Mouse (Mus musculus): Measurements from ENCODE around the gene Gdnf. TPM values are rescaled to one million over a fixed set of nuclear protein-coding genes. Genes with fewer than 3 reads are reported as not detected.

The Gdnf gene
- total RNA-seq (2021): under 1 TPM; 0.32 to 0.49 TPM

DNA sequence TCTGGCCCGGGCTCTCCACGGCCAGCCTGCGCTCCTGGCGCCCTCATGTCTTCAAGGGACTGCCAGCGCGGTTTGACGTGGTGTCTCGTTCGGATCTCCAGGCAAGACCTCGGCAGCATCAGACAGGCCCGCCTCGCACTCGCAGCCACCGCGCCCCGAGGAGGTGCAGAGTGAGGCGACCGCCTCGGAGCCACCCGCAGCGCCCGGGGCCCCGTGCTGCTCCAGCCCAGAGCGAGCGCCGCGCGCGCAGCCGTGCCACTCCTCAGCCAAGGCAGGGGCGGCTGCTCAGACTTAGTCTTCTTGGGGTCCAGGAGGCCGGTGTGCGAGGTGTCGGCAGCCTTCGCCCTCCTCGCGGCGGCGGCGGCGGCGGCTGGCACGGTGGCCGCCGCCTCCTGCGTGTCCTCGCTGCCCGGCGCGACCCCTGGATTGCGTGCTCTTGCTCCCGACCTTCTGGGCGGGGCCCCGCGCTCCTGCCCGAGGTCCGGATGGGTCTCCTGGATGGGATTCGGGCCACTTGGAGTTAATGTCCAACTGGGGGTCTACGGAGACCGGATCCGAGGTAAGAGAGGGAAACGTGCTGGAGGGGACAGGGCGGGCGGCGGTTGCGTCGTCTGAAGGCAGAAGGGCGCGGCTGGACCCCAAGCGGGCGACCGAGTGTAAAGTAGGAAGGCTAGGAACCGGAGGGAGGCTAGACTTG, at the start of gene Gdnf:
Gene Gdnf (plus strand): TSS at position 291 of the 697 bp plus-strand sequence.
- DNase-seq (ENCODE audit: extremely low spot score in 1 of 2, low spot score in 2 of 2): peak in 1 of 2 experiments; percentile 20
- intact Hi-C loops (cut with DNase I): no loop called here

DNA sequence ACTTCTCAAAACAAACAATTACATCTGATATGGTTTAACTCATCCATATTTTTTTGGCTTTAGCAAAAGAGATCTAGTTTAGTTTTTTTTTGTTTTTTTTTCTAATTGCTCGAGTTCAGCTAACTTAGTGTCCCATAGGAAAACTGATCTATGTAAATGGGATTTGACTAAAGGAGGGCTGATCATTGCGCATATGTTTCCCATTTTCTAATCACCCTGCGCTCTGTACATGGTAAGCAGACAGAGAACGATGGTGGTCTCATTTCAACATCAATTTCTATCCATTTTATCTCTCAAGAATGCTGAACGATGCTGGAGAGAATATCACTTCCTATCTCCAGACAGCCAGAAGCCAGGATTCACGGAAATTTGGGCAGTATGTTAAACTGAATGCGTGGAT, 43.5 kb upstream of the Gdnf start:
- intact Hi-C loops (cut with DNase I): no loop called here
- no peak for DNase-seq (ENCODE audit: extremely low spot score in 1 of 2, low spot score in 2 of 2)

DNA sequence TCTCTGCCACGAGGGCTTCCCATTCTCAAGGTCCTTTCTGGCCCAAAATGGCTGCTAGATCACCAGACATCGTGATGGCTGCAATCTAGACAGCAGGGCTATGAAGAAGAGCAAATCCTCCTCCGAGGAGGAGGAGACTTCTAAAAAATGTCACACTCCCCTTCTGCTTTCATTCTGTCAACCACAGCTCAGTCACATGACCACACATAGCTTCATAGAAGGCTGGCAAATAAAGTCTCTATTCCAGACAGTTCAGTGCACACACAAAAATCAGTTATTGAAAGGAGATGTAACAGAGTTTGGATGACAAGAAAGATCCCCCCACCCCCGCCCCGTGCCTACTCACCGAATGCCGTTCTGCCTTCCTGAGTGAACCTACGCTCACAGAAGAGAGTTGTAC, 37.7 kb upstream of the Gdnf start:
- DNase-seq (ENCODE audit: extremely low spot score in 1 of 2, low spot score in 2 of 2): no peak
- intact Hi-C loops (cut with DNase I): no loop called here

DNA sequence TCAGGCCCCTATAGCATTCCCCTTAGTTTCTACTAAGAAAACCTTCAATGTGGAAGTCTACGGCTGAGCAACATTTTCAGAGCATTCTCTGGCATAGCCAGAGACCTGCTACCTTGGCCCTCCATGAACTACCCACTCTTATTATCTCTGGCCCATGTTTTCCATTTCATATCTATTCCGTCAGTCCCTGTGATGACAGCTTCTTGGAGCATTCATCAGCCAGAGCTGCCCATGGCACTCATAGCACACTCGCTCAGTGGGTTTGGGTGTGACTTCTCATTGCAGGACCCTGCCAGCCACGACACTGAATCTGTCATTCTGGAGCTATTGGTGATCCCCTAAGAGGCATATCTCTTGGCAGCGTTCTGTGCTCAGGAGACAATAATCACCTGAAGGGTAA, 29.1 kb upstream of the Gdnf start:
- intact Hi-C loops (cut with DNase I): no loop called here

GRCm38 (mm10) chr15:7809841-7810391, 730 bp upstream of the Gdnf start:
- intact Hi-C loops (cut with DNase I): no loop called here
- DNase-seq (ENCODE audit: extremely low spot score in 1 of 2, low spot score in 2 of 2): no peak

More for the DNA sequence above, 29.1 kb upstream of the Gdnf start:
- DNase-seq (ENCODE audit: extremely low spot score in 1 of 2, low spot score in 2 of 2): no peak

DNA sequence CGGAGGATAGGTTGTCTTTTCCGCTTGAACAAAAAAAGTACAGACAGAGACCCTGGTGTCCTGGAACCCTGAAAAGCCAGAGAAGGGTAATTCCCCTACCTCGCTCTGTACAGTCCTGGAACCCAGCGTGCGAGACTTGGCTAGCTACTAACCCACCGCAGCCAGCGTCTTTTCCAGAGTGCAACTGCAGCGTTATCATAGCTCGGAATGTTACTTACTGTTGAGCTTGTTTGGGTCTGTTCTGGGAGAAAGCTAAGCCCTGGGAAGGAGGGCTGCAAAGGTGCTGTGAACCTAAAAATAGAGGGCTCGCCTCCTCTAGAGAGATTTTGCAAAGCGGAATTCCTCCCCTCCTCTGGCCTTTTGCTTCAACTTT, 593 bp downstream of the Gdnf start:
- intact Hi-C loops (cut with DNase I): no loop called here
- DNase-seq (ENCODE audit: extremely low spot score in 1 of 2, low spot score in 2 of 2): no peak

DNA sequence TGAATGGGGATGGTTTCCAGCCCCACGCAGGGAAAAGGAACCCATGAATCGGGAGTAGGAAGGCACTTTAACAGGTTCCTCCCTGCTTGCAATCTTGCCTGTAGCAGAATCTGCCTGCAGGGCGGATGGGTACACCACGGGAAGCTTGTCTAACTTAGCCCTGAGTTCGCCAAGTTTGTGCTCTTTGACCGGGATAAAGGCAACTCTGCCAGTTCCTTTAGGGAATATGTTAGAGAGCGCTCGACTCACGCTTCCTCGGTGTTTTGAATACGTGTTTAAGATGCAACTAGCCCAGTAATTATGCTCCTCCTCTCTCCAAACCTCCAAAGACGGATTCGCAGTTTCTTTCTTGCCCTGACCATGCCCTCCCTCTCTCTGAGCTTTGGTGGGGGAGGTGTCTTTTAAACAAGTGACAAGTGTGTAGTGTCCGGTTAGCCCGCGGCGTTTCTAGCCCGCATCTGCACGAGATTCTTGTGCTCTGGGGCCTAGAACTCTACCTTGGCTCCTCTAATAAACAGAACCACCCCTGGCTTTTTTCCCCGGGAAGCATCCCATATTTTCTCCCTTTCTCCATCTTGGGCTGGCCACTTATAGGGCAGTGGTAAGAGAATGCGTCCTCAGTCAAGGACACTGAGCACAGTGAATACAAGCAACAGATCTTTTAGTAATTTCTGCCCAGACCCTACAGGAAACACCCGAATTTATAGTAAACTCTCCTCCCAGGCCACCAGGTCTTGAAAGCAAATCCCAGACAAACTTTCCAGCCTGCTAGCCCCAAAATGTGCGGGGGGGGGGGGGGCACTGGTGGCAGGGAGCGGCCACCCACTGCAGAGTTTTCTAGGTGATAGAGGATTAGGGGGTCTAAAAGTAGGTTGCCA, 1.4 kb downstream of the Gdnf start:
- intact Hi-C loops (cut with DNase I): no loop called here
- no peak for DNase-seq (ENCODE audit: extremely low spot score in 1 of 2, low spot score in 2 of 2)

DNA sequence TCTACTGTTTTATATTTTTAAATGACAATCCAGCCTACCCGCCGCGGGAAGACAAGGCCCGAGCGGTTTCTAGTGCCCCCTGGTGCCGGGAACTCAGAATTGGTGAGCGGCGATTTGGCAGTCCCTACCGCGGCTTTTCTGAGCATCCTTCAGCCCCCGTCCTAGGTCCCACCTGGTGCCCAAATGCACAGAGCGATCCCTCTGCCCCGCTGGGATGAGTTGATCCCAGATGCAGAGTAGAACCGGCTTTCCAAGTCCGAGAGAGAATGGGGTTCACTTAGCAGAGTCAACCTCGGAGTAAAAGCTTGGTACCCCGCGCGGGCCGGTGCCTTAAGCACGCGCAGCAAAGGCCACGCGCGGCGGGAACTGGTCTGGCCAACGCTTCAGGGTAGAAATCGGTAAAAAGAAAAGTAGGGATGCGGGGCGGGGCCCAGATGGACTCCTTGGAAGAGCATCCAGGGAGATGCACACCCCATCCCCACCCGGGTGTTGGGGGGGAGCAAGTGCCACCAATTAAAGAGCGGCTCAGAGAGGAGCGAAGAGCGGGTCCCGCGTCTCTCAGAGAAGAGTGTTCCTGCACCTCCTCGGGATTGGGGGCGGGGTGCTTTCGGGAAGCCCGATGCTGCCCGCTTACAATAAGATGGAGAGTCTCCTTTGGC, 2.4 kb downstream of the Gdnf start:
- peak; percentile 67 to 81 for DNase-seq (ENCODE audit: extremely low spot score in 1 of 2, low spot score in 2 of 2)
- intact Hi-C loops (cut with DNase I): loop anchor here (1.0 kb wide), 1 partner anchor 353 kb away; no protein-coding TSS in a partner anchor

DNA sequence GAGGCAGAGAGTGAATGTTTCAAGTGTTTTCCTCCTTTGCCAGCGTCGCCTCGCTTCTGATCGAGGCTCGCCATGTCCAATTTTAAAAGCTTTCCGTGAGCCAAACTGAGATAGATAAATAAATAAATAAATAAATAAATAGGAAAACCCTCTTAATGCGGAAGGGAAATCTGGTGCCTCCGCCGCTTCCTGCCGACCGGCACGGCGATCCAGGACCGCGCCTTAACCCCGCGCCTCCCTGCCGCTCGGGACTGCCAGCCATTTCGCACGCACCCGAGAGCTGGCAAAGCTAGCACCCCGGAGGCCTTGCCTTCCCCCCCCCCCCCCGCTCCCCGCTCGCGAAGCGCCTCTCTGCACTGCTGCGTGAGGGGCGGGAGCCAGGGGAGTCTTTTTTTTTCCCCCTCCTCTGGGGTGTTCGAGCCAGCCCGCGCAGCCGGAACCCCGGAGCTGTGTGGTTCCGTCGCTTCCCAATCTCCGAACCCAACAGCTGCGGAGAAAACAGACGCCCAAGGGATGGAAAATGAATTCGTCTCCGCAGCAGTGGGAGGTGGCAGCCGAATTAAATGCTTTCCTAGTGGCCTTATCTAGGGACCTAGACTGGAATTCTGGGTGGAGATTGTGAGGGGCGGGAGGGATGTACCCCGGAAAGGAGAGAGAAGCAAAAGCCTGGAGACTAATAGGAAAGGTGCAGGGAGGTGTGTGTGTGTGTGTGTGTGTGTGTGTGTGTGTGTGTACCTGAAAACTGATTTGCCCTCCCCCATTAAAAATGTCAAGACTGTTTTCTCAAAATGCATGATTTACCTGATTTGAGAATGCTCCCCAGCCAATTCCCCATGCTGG, 3.1 kb downstream of the Gdnf start:
- intact Hi-C loops (cut with DNase I): loop anchor here (1.0 kb wide), 1 partner anchor 353 kb away; no protein-coding TSS in a partner anchor
- DNase-seq (ENCODE audit: extremely low spot score in 1 of 2, low spot score in 2 of 2): peak in 1 of 2 experiments; percentile 44

DNA sequence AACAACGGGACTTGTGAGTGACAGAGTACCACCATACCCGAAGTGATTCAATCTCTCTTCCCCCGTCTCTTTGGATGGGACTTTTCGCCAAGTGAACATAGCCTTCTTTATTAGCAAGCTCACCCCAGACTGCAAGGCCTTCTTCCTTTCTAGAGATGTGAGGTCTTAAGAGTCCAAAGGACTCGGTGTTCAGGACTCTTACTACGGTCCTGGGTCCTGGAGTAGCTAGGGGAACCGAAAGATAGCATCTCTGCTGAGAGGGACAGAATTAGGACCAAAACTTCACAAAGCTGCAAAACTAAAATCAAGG, 3.7 kb downstream of the Gdnf start:
- DNase-seq (ENCODE audit: extremely low spot score in 1 of 2, low spot score in 2 of 2): no peak
- intact Hi-C loops (cut with DNase I): no loop called here

GRCm38 (mm10) chr15:7814917-7815316, 4.3 kb downstream of the Gdnf start:
- DNase-seq (ENCODE audit: extremely low spot score in 1 of 2, low spot score in 2 of 2): no peak
- intact Hi-C loops (cut with DNase I): no loop called here

DNA sequence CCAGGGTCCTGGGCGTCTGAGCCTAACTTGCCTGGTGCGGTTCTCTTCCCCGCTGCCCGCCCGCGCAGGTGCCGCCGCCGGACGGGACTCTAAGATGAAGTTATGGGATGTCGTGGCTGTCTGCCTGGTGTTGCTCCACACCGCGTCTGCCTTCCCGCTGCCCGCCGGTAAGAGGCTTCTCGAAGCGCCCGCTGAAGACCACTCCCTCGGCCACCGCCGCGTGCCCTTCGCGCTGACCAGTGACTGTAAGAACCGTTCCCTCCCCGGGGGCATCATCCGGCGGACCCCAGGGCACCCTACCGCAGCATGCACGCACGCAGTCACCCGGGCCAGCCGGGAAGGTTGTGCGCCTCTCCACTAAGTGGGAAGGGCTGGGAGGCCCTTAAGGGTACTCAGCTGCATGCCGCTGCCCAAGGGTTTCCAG, 4.9 kb downstream of the Gdnf start:
- intact Hi-C loops (cut with DNase I): no loop called here
- DNase-seq (ENCODE audit: extremely low spot score in 1 of 2, low spot score in 2 of 2): no peak

DNA sequence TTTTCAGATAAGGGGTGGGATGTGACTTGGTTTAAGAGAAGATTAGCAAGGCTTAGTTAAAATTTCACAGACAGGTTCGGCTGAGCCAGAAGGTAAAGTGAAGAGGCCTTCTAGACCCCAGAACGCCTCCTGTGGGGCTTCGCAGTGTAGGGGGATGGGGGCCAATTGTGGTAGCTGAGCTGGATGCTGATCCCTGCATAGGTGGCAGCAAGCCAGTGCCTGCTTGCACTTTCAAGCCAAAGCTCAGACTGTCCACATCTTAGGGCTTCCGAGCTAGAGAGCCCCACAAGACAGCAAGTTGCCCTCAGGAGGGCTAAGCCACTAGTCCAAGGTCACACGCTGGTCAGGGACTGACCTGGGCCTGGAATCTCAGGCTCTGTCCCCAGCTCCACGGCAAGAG, 13.2 kb downstream of the Gdnf start:
- DNase-seq (ENCODE audit: extremely low spot score in 1 of 2, low spot score in 2 of 2): no peak

DNA sequence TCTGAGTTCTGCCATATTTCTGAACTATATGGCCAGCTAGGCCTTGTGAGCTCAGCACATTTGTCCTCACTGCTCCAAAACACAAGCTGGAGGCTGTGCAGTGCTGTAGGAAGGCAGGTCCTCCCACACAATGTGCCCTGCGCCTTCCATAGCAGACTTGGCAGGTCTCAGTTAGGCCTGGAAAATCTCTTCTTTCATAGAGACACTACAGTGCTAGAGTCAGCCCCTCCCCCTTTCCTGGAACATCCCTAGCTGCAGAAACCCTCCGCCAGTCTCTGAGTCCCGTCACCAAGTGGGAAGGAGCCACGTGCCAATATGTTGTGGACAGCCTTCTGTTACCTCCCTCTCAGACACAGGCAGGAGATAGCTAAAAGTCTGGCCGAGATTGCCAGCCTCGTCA, 14.9 kb downstream of the Gdnf start:
- DNase-seq (ENCODE audit: extremely low spot score in 1 of 2, low spot score in 2 of 2): no peak
- intact Hi-C loops (cut with DNase I): no loop called here

More for the DNA sequence above, 13.2 kb downstream of the Gdnf start:
- intact Hi-C loops (cut with DNase I): no loop called here

- intact Hi-C loops (cut with DNase I): no loop called here
- DNase-seq (ENCODE audit: extremely low spot score in 1 of 2, low spot score in 2 of 2): no peak
Measured at GRCm38 (mm10) chr15:7835404-7835803, 24.8 kb downstream of the Gdnf start.

- intact Hi-C loops (cut with DNase I): no loop called here
- DNase-seq (ENCODE audit: extremely low spot score in 1 of 2, low spot score in 2 of 2): no peak
Measured at GRCm38 (mm10) chr15:7838060-7838920, 27.6 kb downstream of the Gdnf start.

GRCm38 (mm10) chr15:7838921-7839309, 28.3 kb downstream of the Gdnf start:
- intact Hi-C loops (cut with DNase I): no loop called here

DNA sequence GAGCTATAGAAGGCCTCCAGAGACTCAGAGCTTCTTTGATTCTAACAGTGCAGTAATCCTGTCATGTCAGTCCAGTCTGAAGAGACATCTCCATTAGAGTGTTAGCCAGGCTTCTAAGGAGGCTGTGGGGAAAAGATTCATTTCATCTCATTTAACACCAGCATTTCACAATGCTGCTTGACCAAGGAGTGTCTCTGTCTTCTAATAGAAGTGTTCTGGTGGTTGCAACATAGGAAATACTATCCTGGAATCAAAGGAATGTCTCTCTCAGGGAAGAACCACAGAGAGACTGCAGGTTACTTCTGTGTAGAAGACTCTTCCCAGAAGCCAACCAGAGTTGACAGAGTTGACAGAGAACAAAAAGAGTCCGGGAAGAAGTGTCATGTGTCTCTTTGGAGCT, 31.0 kb downstream of the Gdnf start:
- intact Hi-C loops (cut with DNase I): no loop called here
- no peak for DNase-seq (ENCODE audit: extremely low spot score in 1 of 2, low spot score in 2 of 2)

More at GRCm38 (mm10) chr15:7838921-7839309, 28.3 kb downstream of the Gdnf start:
- DNase-seq (ENCODE audit: extremely low spot score in 1 of 2, low spot score in 2 of 2): no peak
